Mouse (Mus musculus): ENCODE measurements at regions not wholly inside any gene's neighbourhood (a gene's known extent, or its start where the extent isn't known, plus 50 kb on each side); places are given as distances from the start of the nearest gene placed in this dataset.
A peak's percentile ranks its signal among the peaks of the same experiment; 100 is the strongest.

DNA sequence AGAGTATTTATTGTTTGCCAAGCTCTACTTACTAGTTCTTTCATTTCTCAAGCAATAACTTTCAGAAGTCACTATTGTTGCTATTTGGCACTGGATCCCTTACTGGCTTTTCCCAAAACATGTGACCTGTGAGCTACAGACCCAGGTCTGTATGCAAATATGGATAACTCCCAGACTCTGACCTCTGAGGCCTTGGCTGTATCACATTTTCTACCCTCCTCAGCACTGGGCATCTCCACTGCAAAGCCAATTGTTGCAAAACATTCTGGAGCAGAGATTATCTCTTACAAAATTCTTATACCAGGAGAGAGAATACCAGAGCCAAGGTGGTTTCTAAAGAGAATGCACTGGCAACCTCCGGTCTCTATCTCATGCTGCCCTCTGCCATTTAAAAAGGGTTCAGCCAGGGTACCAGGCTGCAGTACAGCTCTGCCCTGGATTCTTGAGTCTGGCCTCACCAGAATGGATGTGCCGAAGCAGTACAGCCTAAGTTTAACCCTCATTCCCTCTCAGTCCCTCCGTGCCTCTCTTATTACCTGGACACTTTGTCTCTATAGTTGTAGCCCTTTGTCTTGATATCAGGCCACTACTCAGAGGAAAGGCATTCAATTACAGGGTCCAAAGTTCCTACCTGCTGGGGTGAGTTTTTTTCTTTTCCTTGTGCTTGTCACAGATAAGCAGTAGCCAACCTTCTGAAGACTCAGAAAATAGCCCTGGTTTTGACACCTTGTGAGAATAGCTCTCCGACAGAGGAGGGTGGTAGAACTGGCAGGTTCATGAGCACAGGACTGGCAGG, 101.2 kb upstream of the Vwc2 start:
- no peak for DNase-seq

DNA sequence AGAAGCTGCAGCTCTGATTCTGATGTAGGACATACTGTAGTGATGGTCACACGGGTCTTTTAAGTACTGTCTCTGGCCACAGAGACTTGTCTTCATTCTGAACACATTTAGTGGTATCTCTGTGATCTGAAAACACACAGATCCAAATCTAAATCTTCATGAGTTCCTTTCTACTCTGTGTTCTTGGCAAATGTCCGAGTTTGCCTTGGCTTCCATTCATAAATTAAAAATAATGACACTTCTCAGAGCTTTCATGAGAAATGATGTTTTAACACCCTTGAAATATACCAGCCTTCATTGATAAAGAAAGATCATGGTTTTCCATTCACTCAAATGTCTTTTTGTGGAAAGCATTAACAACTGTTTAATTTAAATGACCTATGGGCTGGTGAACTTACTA, 100.4 kb upstream of the Vwc2 start:
- no peak for DNase-seq

DNA sequence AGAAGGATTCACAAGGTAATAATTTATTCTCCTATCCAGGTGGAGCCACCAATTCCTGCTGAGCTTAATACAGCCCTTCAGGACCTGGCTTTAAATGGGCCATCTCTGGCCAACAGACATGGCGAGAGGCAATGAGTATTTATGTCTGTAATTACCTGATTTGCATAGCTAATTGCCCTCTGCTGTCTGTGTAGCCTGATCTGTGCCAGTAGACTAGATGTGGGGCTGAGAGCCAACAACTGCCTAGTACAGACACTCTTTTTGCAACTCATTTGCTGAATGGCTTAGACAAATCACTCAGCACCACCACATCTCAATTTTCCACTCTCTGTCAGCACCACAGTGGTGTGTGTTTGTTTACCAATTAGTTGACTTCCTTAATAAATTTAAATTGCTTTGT, 99.9 kb upstream of the Vwc2 start:
- peak; percentile 1 for DNase-seq

DNA sequence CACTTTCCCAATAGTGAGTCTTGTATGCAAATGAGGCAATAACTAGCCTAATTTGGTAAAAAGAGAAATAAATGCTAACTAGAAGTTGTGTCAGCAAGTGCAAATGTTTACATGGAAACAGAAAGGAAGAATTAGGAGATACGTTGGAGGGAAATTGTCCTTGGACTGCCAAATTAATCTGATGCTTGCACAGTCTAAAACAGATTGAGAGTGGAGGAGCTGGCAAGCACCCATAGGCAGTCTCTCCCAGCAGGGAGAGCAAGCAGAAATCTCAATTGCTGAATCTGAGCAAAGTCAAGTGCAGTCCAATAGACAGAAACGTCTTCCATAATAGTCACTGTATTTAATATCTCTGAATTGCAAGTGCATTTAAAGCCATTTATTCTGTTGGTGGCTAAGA, 99.5 kb upstream of the Vwc2 start:
- peak; percentile 15 for DNase-seq

DNA sequence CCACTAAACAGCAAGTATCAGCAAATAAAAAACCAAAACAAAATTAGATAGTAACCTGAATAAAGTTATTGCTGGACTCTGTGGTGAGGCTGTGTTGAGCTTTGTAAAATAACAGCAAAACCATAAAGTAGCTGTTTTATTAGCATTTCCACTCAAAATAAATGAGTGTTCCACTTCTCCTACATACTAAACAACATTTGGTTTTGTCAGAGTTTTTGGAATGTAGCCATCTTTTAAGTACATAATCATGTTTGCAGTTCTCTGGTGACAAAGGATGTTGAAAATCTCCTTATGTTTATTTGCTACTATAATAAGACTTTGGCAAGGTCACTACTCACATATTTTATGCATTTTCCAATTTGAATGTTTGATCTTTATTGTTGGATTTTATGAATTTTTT, 85.2 kb upstream of the Vwc2 start:
- no peak for DNase-seq

Data from right cerebral cortex, adult 18-20 months (tissue).